Mouse (Mus musculus): ENCODE measurements at regions not wholly inside any gene's neighbourhood (a gene's known extent, or its start where the extent isn't known, plus 50 kb on each side); places are given as distances from the start of the nearest gene placed in this dataset.

DNA sequence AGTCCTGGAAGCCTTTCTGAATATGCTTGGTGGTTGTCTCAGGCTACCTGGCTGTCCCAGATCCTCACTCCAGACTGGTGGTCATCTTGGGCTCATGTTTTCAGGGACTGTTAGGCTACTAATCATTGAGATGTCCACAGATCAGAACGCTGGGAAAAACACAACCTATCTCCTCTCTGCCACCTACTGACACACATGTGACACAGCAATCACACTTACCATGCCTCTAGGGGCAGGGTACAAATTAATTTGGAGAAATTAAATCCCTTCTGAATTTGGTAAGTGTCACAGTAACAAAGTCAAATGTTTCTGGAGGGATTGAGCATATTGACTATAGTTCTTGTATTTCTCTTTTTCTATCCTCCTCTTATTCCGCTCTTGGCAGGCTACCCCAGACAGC, 465.6 kb downstream of the Defb40 start:
- TF ChIP-seq CTCF (IDR thresholded peaks at IDR 0.05; ENCODE audit: control insufficient read depth, insufficient read depth, low read length), result no peak
- TF ChIP-seq POLR2A (IDR thresholded peaks at IDR 0.05; ENCODE audit: borderline replicate concordance, control insufficient read depth, low read depth, low read length), result no peak
